Mouse (Mus musculus) testis, adult 2 months (tissue): ENCODE measurements around the gene Olfr168. TPM values are rescaled to one million over a fixed set of nuclear protein-coding genes. Genes with fewer than 3 reads are reported as not detected.
"Not testable (repeated sequence)": the region's sequence is repeated elsewhere in the genome, so short reads cannot be mapped to it uniquely, and the experiment has no call there.

Experiments
- H3K27ac ChIP-seq: fragments of 200-500 bp; 2 replicates; pipeline ENCODE4 v1.5.1; 2012; ENCODE audit warnings: low read depth, low read length; ENCODE audit not compliant: control insufficient read depth, insufficient read depth
- H3K27me3 ChIP-seq: fragments of 200-500 bp; 2 replicates; pipeline ENCODE4 v1.6.1; 2012; ENCODE audit warnings: mild to moderate bottlenecking, low read length, moderate library complexity; ENCODE audit not compliant: control insufficient read depth, insufficient read depth
- H3K36me3 ChIP-seq: fragments of 200-500 bp; 2 replicates; pipeline ENCODE4 v1.6.1; 2012; ENCODE audit warnings: mild to moderate bottlenecking, low read length; ENCODE audit not compliant: control insufficient read depth, insufficient read depth
- H3K4me1 ChIP-seq: fragments of 200-500 bp; 2 replicates; pipeline ENCODE4 v1.6.1; 2012; ENCODE audit warnings: low read length; ENCODE audit not compliant: control insufficient read depth, insufficient read depth
- H3K4me3 ChIP-seq: fragments of 200-500 bp; 2 replicates; pipeline ENCODE4 v1.5.1; 2012; ENCODE audit warnings: low read depth, mild to moderate bottlenecking, low read length, moderate library complexity, mixed read lengths; ENCODE audit not compliant: control insufficient read depth
- CTCF ChIP-seq: fragments of 200-500 bp; IDR thresholded peaks from 2 replicates; pipeline ENCODE4 v1.5.1; 2012; ENCODE audit warnings: low read depth, mild to moderate bottlenecking, inconsistent platforms, low read length, moderate library complexity; ENCODE audit not compliant: control insufficient read depth, insufficient read depth, insufficient replicate concordance
- POLR2A ChIP-seq: fragments of 200-500 bp; IDR thresholded peaks from 2 replicates; pipeline ENCODE4 v1.6.1; 2012; ENCODE audit warnings: low read depth, mild to moderate bottlenecking, inconsistent platforms, low read length, moderate library complexity; ENCODE audit not compliant: control insufficient read depth
- polyA plus RNA-seq: library from polyadenylated mRNA; depleted of rRNA; stranded (reverse); fragments of >200 nt; gene quantifications from 2 replicates; pipeline ENCODE4 v1.2.3, GENCODE M21; 2012; rRNA removed

The Olfr168 gene
- polyA plus RNA-seq = not detected in 2 replicates

DNA sequence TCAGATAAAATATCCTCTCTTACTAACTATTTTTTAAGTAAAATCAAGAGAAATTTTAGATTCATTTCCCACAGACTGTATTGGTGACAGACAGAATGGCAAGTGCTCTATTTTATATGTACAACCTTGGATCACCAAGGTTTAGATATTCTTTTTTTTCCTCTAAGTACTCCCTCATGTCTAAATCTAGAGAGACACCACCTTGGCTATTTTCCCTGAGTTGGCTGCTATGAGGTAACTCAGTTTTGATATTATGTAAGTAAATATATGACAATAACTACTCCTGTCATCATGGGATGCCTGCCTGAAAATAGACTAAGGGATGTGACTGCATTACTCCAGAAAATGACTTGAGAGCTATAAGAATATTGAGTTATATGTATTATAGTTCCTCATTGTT, at the start of gene Olfr168:
Gene Olfr168 (minus strand): TSS at position 101 of the 400 bp plus-strand sequence.
- Histone ChIP-seq H3K27ac (no peak within 1 kb of the TSS), H3K36me3 (no peaks in the 10 kb centered on the region), H3K4me3 (no peak within 1 kb of the TSS), H3K4me1 (no peaks in the 10 kb centered on the region), H3K27me3 (no peaks in the 10 kb centered on the region)
- no peak for TF ChIP-seq POLR2A
- no peak for TF ChIP-seq CTCF

DNA sequence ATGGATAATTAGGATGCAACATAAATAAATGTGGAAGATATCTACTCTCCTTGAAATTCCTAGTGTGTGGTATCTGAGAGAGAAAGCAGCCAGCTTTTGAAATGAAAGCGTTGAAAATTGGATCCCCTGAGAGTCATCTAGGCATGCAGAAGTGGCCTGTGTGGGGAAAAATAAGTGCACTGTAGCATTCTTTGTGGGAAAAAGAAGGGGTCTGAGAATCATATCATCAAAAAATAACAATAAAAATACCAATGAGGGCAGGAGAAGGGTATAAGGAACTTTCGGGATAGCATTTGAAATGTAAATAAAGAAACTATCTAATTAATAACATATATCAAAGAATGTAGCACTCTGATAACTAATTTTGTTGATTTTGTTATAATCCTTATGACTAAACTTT, 36.4 kb upstream of the Olfr168 start, which contains the start of gene Olfr169:
Gene Olfr169 (minus strand): TSS at position 101 of the 400 bp plus-strand sequence.
- H3K27me3 ChIP-seq, H3K27ac ChIP-seq, H3K36me3 ChIP-seq, H3K4me3 ChIP-seq, H3K4me1 ChIP-seq: not testable (repeated sequence)

DNA sequence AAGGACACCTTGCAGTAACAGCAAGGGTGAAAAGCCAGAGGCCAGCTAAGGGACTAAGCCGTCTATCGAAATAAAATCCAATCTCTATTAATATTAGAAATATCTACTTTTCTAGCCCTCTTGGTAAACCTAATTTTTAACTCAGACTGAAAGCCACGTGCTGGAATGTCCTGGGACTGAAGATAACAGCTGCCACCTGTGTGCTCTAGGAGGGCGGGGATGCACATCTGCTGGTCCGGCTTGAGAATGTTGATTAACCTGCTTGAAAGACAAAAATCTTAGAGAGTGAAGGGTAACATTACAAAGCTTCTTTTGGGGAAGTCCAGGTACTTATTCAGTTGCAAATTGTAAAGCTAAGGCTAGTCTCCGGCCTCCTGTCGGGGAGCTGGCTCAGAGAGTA, 18.1 kb upstream of the Olfr168 start:
- H3K4me1 ChIP-seq, H3K36me3 ChIP-seq, H3K4me3 ChIP-seq, H3K27me3 ChIP-seq, H3K27ac ChIP-seq: not testable (repeated sequence)

DNA sequence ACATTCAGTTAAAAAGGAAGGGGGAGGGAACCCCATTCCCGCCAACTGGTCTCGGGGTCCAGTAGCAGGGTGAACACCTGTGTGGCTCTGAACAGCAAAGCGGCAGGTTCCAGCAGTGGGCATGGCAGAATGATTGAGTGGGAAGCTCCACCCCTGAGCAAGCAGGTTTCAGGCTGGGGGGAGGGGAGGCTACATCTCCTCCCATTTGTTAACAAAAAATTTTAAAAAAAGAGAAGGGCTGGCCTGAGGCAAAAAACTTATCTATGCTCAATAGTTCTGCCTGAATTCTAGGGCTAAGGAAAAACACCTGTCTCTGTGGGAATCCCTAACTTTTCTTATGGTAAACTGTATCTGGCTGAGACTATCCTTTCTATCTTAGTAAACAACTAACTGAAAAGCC, 16.9 kb upstream of the Olfr168 start:
- not testable (repeated sequence) for H3K4me3 ChIP-seq, H3K4me1 ChIP-seq, H3K27me3 ChIP-seq, H3K36me3 ChIP-seq, H3K27ac ChIP-seq

DNA sequence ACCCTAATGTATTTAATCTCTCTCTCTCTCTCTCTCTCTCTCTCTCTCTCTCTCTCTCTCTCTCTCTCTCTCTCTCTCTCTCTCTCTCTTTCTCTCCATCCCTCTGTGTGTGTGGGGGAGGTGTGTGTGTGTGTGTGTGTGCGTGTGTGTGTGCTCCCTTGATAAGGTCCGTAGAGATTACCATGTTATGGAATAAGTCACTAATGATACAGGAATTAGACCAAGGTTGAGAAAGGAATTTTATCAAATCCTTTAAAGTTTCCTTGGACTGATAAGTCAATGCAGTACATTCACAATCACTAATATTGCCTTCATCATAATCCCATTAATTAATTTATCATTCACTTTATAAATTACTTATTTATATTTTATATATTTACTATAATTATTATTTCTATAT, 13.2 kb downstream of the Olfr168 start, which contains the start of gene Olfr167:
Gene Olfr167 (minus strand): TSS at position 101 of the 400 bp plus-strand sequence.
- Histone ChIP-seq H3K36me3 (no peaks in the 10 kb centered on the region), H3K4me1 (no peaks in the 10 kb centered on the region), H3K27ac (no peak within 1 kb of the TSS), H3K27me3 (no peaks in the 10 kb centered on the region), H3K4me3 (no peak within 1 kb of the TSS)
- no peak for TF ChIP-seq CTCF
- no peak for TF ChIP-seq POLR2A

DNA sequence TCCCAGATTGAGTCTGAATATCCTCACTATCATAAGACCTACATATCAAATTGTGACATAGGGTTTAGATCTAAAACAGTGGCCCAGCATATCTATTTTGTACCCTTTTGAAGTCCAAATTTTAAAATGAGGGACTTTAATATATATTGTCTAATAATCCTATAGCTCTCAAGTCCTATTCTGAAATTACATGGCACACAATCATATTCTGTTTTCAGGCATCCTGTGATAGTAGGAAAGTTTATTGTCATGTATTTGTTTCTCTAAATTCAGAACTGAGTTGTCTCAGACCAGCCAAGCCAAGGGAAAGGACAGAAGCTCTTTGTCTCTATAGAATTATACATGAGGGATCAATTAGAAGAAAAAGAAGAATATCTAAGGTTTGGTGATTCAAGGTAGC, 52.0 kb downstream of the Olfr168 start, which contains the start of gene Olfr166:
Gene Olfr166 (plus strand): TSS at position 301 of the 400 bp plus-strand sequence.
- TF ChIP-seq CTCF (no peak), POLR2A (no peak)
- H3K27ac ChIP-seq = no peak within 1 kb of the TSS
- H3K4me3 ChIP-seq = no peak within 1 kb of the TSS
- H3K4me1 ChIP-seq = no peaks in the 10 kb centered on the region
- no peaks in the 10 kb centered on the region for H3K27me3 ChIP-seq
- H3K36me3 ChIP-seq = no peaks in the 10 kb centered on the region

Other genes starting within 250 kb of the Olfr168 start
- gene Olfr164, start 221.5 kb downstream of the Olfr168 start, polyA plus RNA-seq = not detected in 2 replicates
- gene Olfr165, start 112.4 kb downstream of the Olfr168 start, polyA plus RNA-seq = 0.17 and 0.23 TPM in 2 replicates
- gene Olfr166, start 51.9 kb downstream of the Olfr168 start, polyA plus RNA-seq = 0.02 TPM in 1 of 2 replicates, not detected in the other
- gene Olfr167, start 13.3 kb downstream of the Olfr168 start, polyA plus RNA-seq = not detected in 2 replicates
- 0.22 and 0.26 TPM in 2 replicates for gene Olfr169, start 36.3 kb upstream of the Olfr168 start, polyA plus RNA-seq
- not detected in 2 replicates for gene Olfr170, start 76.3 kb upstream of the Olfr168 start, polyA plus RNA-seq
- not detected in 2 replicates for gene Olfr171, start 94.4 kb upstream of the Olfr168 start, polyA plus RNA-seq
- gene Lamp3, start 170.8 kb upstream of the Olfr168 start, polyA plus RNA-seq = 0.05 and 0.12 TPM in 2 replicates
- 0.19 TPM in 1 of 2 replicates, not detected in the other for gene B3gnt5, start 224.7 kb upstream of the Olfr168 start, polyA plus RNA-seq